Comparison of ENCODE assay signal across 26 mouse cellular contexts in genomic region chr14:121125651-121126050, GRCm38 (mm10).
DNase-seq lines count a peak whose midpoint lies in the region; ATAC-seq lines count a peak whose summit lies in the region.
"Had no signal": no experiment of that assay in that cellular context is flagged by ENCODE, and none has a peak within 500 bp of the region (broad histone marks: within the 10 kb centered on the region; RNA-seq: fewer than 3 reads in every experiment).

No protein-coding gene starts in this region.

- no peak for ATAC-seq in embryonic facial prominence, embryonic 12.5 days (ENCODE audit: insufficient number of reproducible peaks, insufficient read depth, low FRiP score, low TSS enrichment)
- ATAC-seq in embryonic facial prominence, embryonic 13.5 days (ENCODE audit: insufficient number of reproducible peaks, insufficient read depth, low FRiP score, low TSS enrichment, low read depth) = no peak
- ATAC-seq in liver, embryonic 13.5 days (ENCODE audit: low read depth) = peak; percentile 32; the same call in 1 of the 2 replicates

- 0 out of 2 replicates have a peak overlapping the region, but pooled peaks have one; percentile 60 for H3K27ac ChIP-seq in embryonic facial prominence, embryonic 12.5 days
- no peak overlapping the region for H3K27ac ChIP-seq in embryonic facial prominence, embryonic 10.5 days (replicated peaks)
- peak overlapping the region; percentile 61 for H3K27ac ChIP-seq in embryonic facial prominence, embryonic 13.5 days
- no peak overlapping the region for H3K27ac ChIP-seq in liver, embryonic 13.5 days
- H3K27ac ChIP-seq: forebrain, embryonic 12.5 days; gastrocnemius, adult 2 months; heart, embryonic 15.5 days; hindbrain, embryonic 13.5 days; kidney, postnatal 0 days; neural tube, embryonic 12.5 days had no signal

- no peaks in the 10 kb centered on the region for H3K9me3 ChIP-seq in embryonic facial prominence, embryonic 12.5 days
- no peaks in the 10 kb centered on the region for H3K9me3 ChIP-seq in embryonic facial prominence, embryonic 10.5 days
- H3K9me3 ChIP-seq in embryonic facial prominence, embryonic 13.5 days = no peaks in the 10 kb centered on the region
- H3K9me3 ChIP-seq in liver, embryonic 13.5 days (replicated peaks) = no peaks in the 10 kb centered on the region
- H3K9me3 ChIP-seq: forebrain, embryonic 12.5 days; heart, embryonic 15.5 days; hindbrain, embryonic 13.5 days; limb, embryonic 12.5 days; neural tube, embryonic 12.5 days had no signal

- no peak overlapping the region for H3K4me2 ChIP-seq in embryonic facial prominence, embryonic 12.5 days (replicated peaks)
- H3K4me2 ChIP-seq in embryonic facial prominence, embryonic 13.5 days = no peak overlapping the region
- H3K4me2 ChIP-seq in liver, embryonic 13.5 days = no peak overlapping the region
- H3K4me2 ChIP-seq: forebrain, embryonic 12.5 days; heart, embryonic 15.5 days; hindbrain, embryonic 13.5 days; limb, embryonic 12.5 days; neural tube, embryonic 12.5 days had no signal

- no peak overlapping the region for H3K9ac ChIP-seq in embryonic facial prominence, embryonic 12.5 days
- no peak overlapping the region for H3K9ac ChIP-seq in embryonic facial prominence, embryonic 13.5 days
- H3K9ac ChIP-seq in liver, embryonic 13.5 days = no peak overlapping the region
- H3K9ac ChIP-seq: forebrain, embryonic 12.5 days; heart, embryonic 15.5 days; hindbrain, embryonic 13.5 days; limb, embryonic 12.5 days; neural tube, embryonic 12.5 days had no signal

- no peaks in the 10 kb centered on the region for H3K36me3 ChIP-seq in embryonic facial prominence, embryonic 12.5 days
- peaks cover 28% of the 10 kb centered on the region for H3K36me3 ChIP-seq in embryonic facial prominence, embryonic 10.5 days (replicated peaks)
- no peaks in the 10 kb centered on the region; the same call in 1 of the 2 replicates for H3K36me3 ChIP-seq in embryonic facial prominence, embryonic 13.5 days
- H3K36me3 ChIP-seq in liver, embryonic 13.5 days = no peaks in the 10 kb centered on the region
- H3K36me3 ChIP-seq: forebrain, embryonic 12.5 days; heart, embryonic 15.5 days; neural tube, embryonic 12.5 days had no signal

- H3K4me3 ChIP-seq in embryonic facial prominence, embryonic 12.5 days = no peak overlapping the region
- H3K4me3 ChIP-seq in embryonic facial prominence, embryonic 10.5 days = no peak overlapping the region
- H3K4me3 ChIP-seq in embryonic facial prominence, embryonic 13.5 days = no peak overlapping the region
- H3K4me3 ChIP-seq in liver, embryonic 13.5 days (replicated peaks) = no peak overlapping the region
- H3K4me3 ChIP-seq: erythroblast, embryonic 14.5 days; forebrain, embryonic 12.5 days; gastrocnemius, adult 2 months; heart, embryonic 15.5 days; hindbrain, embryonic 13.5 days; limb, embryonic 12.5 days; neural tube, embryonic 12.5 days had no signal

- no peaks in the 10 kb centered on the region for H3K27me3 ChIP-seq in embryonic facial prominence, embryonic 12.5 days
- no peaks in the 10 kb centered on the region for H3K27me3 ChIP-seq in embryonic facial prominence, embryonic 10.5 days (replicated peaks; ENCODE audit: low read depth, poor library complexity, severe bottlenecking)
- H3K27me3 ChIP-seq in embryonic facial prominence, embryonic 13.5 days = no peaks in the 10 kb centered on the region
- H3K27me3 ChIP-seq in liver, embryonic 13.5 days = no peaks in the 10 kb centered on the region
- H3K27me3 ChIP-seq: forebrain, embryonic 12.5 days; heart, embryonic 15.5 days; hindbrain, embryonic 13.5 days; limb, embryonic 12.5 days; neural tube, embryonic 12.5 days had no signal

- DNase-seq in embryonic facial prominence, embryonic 10.5 days (ENCODE audit: low spot score) = no peak
- peak; percentile 86 for DNase-seq in R1 (ENCODE audit: low read depth, low spot score)
- peak; percentile 22 for DNase-seq in liver, embryonic 13.5 days
- DNase-seq in adrenal gland, postnatal 14 days = no peak
- DNase-seq in cerebellum, adult 18-20 months = no peak
- DNase-seq in left cerebral cortex, adult 11 months (ENCODE audit: low spot score) = no peak
- DNase-seq: adrenal gland, postnatal 36 days; cerebellum, adult 2 months; cerebellum, postnatal 25 days; gastrocnemius, adult 2 months; heart, postnatal 36 days; kidney, adult 18-20 months; layer of hippocampus, adult 9-11 months; midbrain, embryonic 14.5 days; retina, postnatal 1 day; right cerebral cortex, postnatal 25 days; thymus, postnatal 14 days had no signal

- WGBS in embryonic facial prominence, embryonic 12.5 days = 96% methylated on average over 3 of the region's 3 CpGs
- WGBS in embryonic facial prominence, embryonic 10.5 days = 80% methylated on average over 3 of the region's 3 CpGs
- 92% methylated on average over 3 of the region's 3 CpGs for WGBS in embryonic facial prominence, embryonic 13.5 days
- 63% methylated on average over 3 of the region's 3 CpGs for whole genome bisulfite sequencing in liver, embryonic 13.5 days (ENCODE audit: insufficient replicate concordance)

- H3K4me1 ChIP-seq in embryonic facial prominence, embryonic 12.5 days = peaks cover 46% of the 10 kb centered on the region
- H3K4me1 ChIP-seq in embryonic facial prominence, embryonic 10.5 days = peaks cover 61% of the 10 kb centered on the region
- H3K4me1 ChIP-seq in embryonic facial prominence, embryonic 13.5 days = peaks cover 64% of the 10 kb centered on the region
- H3K4me1 ChIP-seq in liver, embryonic 13.5 days (replicated peaks) = peaks cover 43% of the 10 kb centered on the region

Comparison
In these comparisons a context has a peak if more than half of its experiments do, and no peak if none do; other contexts are left out.
1. H3K27ac ChIP-seq: peak in embryonic facial prominence, embryonic 12.5 days (single experiment) and embryonic facial prominence, embryonic 13.5 days (single experiment); none in embryonic facial prominence, embryonic 10.5 days (single experiment) and liver, embryonic 13.5 days (single experiment).
2. DNase-seq: peak in R1 (single experiment) and liver, embryonic 13.5 days (single experiment); none in embryonic facial prominence, embryonic 10.5 days (single experiment), adrenal gland, postnatal 14 days (single experiment), cerebellum, adult 18-20 months (0 of 2) and left cerebral cortex, adult 11 months (single experiment).